Mouse (Mus musculus) heart, embryonic 14.5 days (tissue): Measurements from ENCODE around the gene Bysl. TPM values are rescaled to one million over a fixed set of nuclear protein-coding genes. Genes with fewer than 3 reads are reported as not detected.
A peak's percentile ranks its signal among the peaks of the same experiment; 100 is the strongest.

Experiments used
- ATAC-seq: fragments of 200-750 bp; cut with Nextera tagmentation; 2 replicates; pipeline ENCODE4 v1.8.0; 2017; ENCODE audit warnings: low read depth, moderate TSS enrichment; ENCODE audit not compliant: insufficient number of reproducible peaks, insufficient read depth, low FRiP score
- H3K27ac ChIP-seq, 2 experiments: fragments of 200-500 bp in 1 of 2; fragments of 300-500 bp in 1 of 2; sonication (generic) in 1 of 2; replicated peaks in 1 of 2; 2 replicates each; pipeline ENCODE4 v1.5.1; 2012 to 2014; ENCODE audit warnings: low read depth in 2 of 2, low read length in 2 of 2, control low read depth in 1 of 2, mild to moderate bottlenecking in 1 of 2, mixed read lengths in 1 of 2; ENCODE audit not compliant: control insufficient read depth in 1 of 2, insufficient read depth in 1 of 2
- H3K27me3 ChIP-seq: fragments of 300-500 bp; sonication (generic); 2 replicates; pipeline ENCODE4 v1.6.1; 2014; ENCODE audit warnings: mild to moderate bottlenecking, low read length, control low read depth; ENCODE audit not compliant: control insufficient read depth, insufficient read depth
- H3K36me3 ChIP-seq: fragments of 300-500 bp; sonication (generic); 2 replicates; pipeline ENCODE4 v1.6.1; 2014; ENCODE audit warnings: mild to moderate bottlenecking, control low read depth, low read length, mixed read lengths; ENCODE audit not compliant: control insufficient read depth, insufficient read depth
- H3K4me1 ChIP-seq, 2 experiments: fragments of 200-500 bp in 1 of 2; fragments of 300-500 bp in 1 of 2; sonication (generic) in 1 of 2; 2 replicates each; pipeline ENCODE4 v1.6.1; 2012 to 2014; ENCODE audit warnings: low read length in 2 of 2, control low read depth in 1 of 2, mixed read lengths in 1 of 2; ENCODE audit not compliant: control insufficient read depth in 2 of 2, insufficient read depth in 2 of 2
- H3K4me2 ChIP-seq: fragments of 300-500 bp; sonication (generic); 2 replicates; pipeline ENCODE4 v1.6.1; 2014; ENCODE audit warnings: mild to moderate bottlenecking, low read length
- H3K4me3 ChIP-seq, 2 experiments: fragments of 200-500 bp in 1 of 2; fragments of 300-500 bp in 1 of 2; sonication (generic) in 1 of 2; 2 replicates each; pipeline ENCODE4 v1.5.1; 2012 to 2014; ENCODE audit warnings: low read length in 2 of 2, mild to moderate bottlenecking in 2 of 2, control low read depth in 1 of 2, low read depth in 1 of 2, moderate library complexity in 1 of 2; ENCODE audit not compliant: control insufficient read depth in 1 of 2, insufficient read depth in 1 of 2
- H3K9ac ChIP-seq: fragments of 300-500 bp; sonication (generic); 2 replicates; pipeline ENCODE4 v1.6.1; 2014; ENCODE audit warnings: mild to moderate bottlenecking, low read length
- H3K9me3 ChIP-seq: fragments of 300-500 bp; sonication (generic); 2 replicates; pipeline ENCODE4 v1.6.1; 2016; ENCODE audit warnings: low read length, control low read depth; ENCODE audit not compliant: control insufficient read depth
- WGBS: fragments of 180-500 bp; shearing (Covaris S2); extraction: QIAGEN DNeasy Blood & Tissue Kit; methylation state at CpG from one replicate; pipeline ENCODE4 v1.1.7; 2014; 5-methylcytosine and 5-hydroxymethylcytosine counted together
- polyA plus RNA-seq: library from polyadenylated mRNA; unstranded; fragments of >200 nt; fragmentation: Nextera tagmentation; extraction: Ambion mirVana; gene quantifications from 2 replicates; pipeline ENCODE4 v1.2.1, GENCODE M21; 2014

Bysl gene
- polyA plus RNA-seq, 1 experiment from 2014 or later, result 18.7 TPM

GRCm38 (mm10) chr17:47617605-47618307, 6.5 kb upstream of the Bysl start:
- Histone ChIP-seq H3K4me2 (no peak overlapping the region), H3K27ac (no peak overlapping the region), H3K4me1 (peaks cover under 1 to 3% of the 10 kb centered on the region in 2 experiments; a peak in 2 of 4 replicates), H3K27me3 (no peaks in the 10 kb centered on the region), H3K4me3 (no peak overlapping the region), H3K36me3 (peaks cover 96% of the 10 kb centered on the region), H3K9me3 (no peaks in the 10 kb centered on the region), H3K9ac (no peak overlapping the region)
- 87% methylated on average over 9 of the region's 9 CpGs for WGBS
- no peak for ATAC-seq

DNA sequence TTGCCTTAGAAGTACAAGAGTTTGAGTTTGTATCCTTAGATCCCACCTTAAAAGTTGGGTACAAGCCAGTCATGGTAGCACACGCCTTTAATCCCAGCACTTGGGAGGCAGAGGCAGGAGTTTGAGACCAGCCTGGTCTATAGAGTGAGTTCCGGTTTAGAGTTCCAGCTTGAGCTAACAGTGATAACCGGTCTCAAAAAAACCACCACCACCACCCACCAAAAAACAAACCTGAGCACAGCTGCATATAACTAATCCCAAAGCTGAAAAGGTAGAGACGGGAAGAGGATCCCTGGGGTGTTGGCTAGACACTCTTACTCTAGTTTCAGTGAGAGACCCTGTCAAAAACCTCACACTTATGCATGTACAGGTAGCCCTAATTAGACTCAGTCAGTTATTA, 5.4 kb upstream of the Bysl start:
- H3K36me3 ChIP-seq, result peaks cover 87% of the 10 kb centered on the region
- H3K27me3 ChIP-seq, result no peaks in the 10 kb centered on the region
- H3K9me3 ChIP-seq, result no peaks in the 10 kb centered on the region
- no peak for ATAC-seq
- H3K27ac ChIP-seq, result no peak overlapping the region
- H3K4me2 ChIP-seq, result no peak overlapping the region
- H3K9ac ChIP-seq, result no peak overlapping the region
- peaks cover 6 to 12% of the 10 kb centered on the region in 2 experiments; a peak in 3 of 4 replicates for H3K4me1 ChIP-seq
- 88% methylated on average over 4 of the region's 4 CpGs for WGBS
- H3K4me3 ChIP-seq, result no peak overlapping the region

- Histone ChIP-seq H3K9me3 (no peaks in the 10 kb centered on the region), H3K36me3 (peaks cover 82% of the 10 kb centered on the region), H3K27ac (no peak overlapping the region), H3K4me3 (no peak overlapping the region), H3K9ac (no peak overlapping the region), H3K4me1 (peaks cover 6 to 12% of the 10 kb centered on the region in 2 experiments; a peak in 3 of 4 replicates), H3K27me3 (no peaks in the 10 kb centered on the region), H3K4me2 (no peak overlapping the region)
- no peak for ATAC-seq
- 92% methylated on average over 8 of the region's 8 CpGs for WGBS
Observed at GRCm38 (mm10) chr17:47616119-47616518, 4.8 kb upstream of the Bysl start.

DNA sequence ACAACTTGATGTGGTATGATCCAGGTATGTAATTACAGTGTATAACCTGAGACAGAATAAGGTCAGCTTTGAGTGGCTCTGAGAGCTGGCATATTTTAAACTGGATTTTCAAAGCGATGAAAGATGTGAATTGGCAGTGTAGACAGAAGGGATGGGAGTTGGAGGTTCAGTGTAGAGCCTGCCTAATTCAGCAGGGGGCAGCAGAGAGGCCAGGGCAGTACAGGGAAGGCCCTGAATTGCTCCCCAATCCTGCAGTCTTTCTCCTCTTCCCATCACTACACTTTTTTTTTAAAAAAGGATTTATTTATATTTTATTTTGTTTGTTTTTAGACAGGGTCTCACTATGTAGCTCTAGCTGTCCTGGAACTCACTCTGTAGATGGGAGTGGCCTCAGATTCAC, 2.7 kb upstream of the Bysl start:
- Histone ChIP-seq H3K36me3 (peaks cover 65% of the 10 kb centered on the region), H3K9ac (no peak overlapping the region), H3K9me3 (no peaks in the 10 kb centered on the region), H3K4me1 (peaks cover 6 to 23% of the 10 kb centered on the region in 2 experiments; a peak in 3 of 4 replicates), H3K27ac (no peak overlapping the region), H3K27me3 (no peaks in the 10 kb centered on the region), H3K4me2 (no peak overlapping the region), H3K4me3 (no peak overlapping the region)
- no peak for ATAC-seq
- 79% methylated on average over 1 of the region's 1 CpGs for WGBS

DNA sequence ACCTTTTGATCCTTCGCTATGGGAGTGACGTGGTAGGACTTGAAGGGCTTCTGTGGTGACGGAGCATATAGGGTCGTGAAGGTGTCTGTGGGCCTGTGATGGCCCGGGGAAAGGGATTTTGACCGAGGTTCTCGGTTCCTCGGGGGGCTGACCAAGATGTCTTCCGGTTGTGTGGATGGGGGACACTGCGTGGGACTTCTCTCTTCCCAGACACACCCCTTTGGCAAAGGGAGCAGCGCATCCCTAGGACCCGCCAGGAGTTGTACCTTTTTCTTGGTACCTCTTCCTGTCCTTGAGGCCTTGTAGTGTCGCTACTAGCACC, 330 bp upstream of the Bysl start:
- Histone ChIP-seq H3K27me3 (no peaks in the 10 kb centered on the region), H3K36me3 (peaks cover 64% of the 10 kb centered on the region), H3K9ac (peak overlapping the region; percentile 85), H3K4me2 (peak overlapping the region; percentile 90), H3K9me3 (no peaks in the 10 kb centered on the region), H3K4me3 (peak overlapping the region; percentile 74 to 91), H3K27ac (peak overlapping the region; percentile 24 to 80; a peak in 3 of 4 replicates), H3K4me1 (peaks cover 6 to 23% of the 10 kb centered on the region in 2 experiments; a peak in 3 of 4 replicates)
- no peak for ATAC-seq
- whole genome bisulfite sequencing, result under 1% methylated on average over 13 of the region's 13 CpGs

DNA sequence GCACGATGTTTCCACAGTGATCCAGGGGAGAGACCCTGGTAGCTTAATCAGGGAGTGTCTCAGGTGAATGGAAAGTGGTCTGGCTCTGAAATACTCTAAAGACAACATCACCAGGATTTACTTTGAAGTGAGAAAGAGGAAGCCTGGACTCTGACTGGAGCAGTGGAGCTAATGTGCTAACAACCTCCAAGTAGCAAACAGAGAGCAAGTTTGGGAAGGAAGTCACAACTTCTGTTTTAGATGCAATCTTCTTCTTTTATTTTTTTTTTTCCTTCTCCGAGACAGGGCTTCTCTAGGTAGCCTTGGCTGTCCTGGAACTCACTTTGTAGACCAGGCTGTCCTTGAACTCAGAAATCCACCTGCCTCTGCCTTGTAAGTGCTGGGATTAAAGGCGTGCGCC, 2.1 kb downstream of the Bysl start:
- Histone ChIP-seq H3K36me3 (peaks cover 64% of the 10 kb centered on the region), H3K27me3 (no peaks in the 10 kb centered on the region)
- 86% methylated on average over 4 of the region's 4 CpGs for WGBS

DNA sequence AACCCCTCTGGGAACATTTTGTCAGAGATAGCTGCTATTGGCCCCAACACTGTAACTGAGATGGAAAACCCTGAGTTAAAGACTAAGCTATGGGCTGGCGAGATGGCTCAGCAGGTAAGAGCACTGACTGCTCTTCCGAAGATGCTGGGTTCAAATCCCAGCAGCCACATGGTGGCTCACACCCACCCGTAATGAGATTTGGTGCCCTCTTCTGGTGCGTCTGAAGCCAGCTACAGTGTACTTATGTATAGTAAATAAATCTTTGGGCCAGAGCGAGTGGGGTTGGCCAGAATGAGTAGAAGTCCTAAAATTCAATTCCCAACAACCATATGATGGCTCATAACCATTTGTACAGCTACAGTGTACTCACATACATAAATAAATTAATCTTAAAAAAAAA, 5.1 kb downstream of the Bysl start:
- Histone ChIP-seq H3K9ac (no peak overlapping the region), H3K4me3 (no peak overlapping the region), H3K4me1 (peaks cover 0 to 11% of the 10 kb centered on the region in 2 experiments; a peak in 2 of 4 replicates), H3K4me2 (no peak overlapping the region), H3K27me3 (no peaks in the 10 kb centered on the region), H3K36me3 (peaks cover 74% of the 10 kb centered on the region), H3K27ac (no peak overlapping the region), H3K9me3 (no peaks in the 10 kb centered on the region)
- ATAC-seq, result no peak
- WGBS, result 76% methylated on average over 5 of the region's 5 CpGs

More for the DNA sequence above, 2.1 kb downstream of the Bysl start:
- Histone ChIP-seq H3K9ac (no peak overlapping the region), H3K4me2 (no peak overlapping the region), H3K9me3 (no peaks in the 10 kb centered on the region), H3K27ac (no peak overlapping the region), H3K4me3 (no peak overlapping the region), H3K4me1 (peaks cover 6 to 23% of the 10 kb centered on the region in 2 experiments; a peak in 3 of 4 replicates)
- ATAC-seq, result no peak

DNA sequence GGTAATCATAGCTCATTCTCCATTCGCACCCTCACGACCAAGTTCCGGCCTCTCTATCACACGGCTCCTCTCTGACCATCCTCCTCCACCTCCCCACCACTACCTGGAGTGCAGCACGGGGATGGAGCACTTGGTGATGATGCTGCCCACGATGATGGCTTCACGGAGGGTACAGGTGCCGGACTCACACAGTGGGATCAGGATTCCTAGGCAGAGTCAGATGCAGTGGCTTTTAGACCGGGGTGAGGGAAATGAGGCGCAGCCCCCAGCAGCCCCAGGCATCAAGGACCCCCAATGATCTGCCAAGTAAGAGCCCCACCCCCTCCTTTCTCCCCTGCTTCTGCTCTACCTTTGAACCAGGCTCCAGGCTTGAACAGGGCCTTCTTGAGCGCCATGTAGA, 9.0 kb downstream of the Bysl start:
- WGBS, result 91% methylated on average over 11 of the region's 11 CpGs
- Histone ChIP-seq H3K4me1 (peaks cover 7 to 13% of the 10 kb centered on the region in 2 experiments), H3K36me3 (peaks cover 96% of the 10 kb centered on the region), H3K27ac (no peak overlapping the region), H3K4me3 (no peak overlapping the region), H3K9ac (no peak overlapping the region), H3K9me3 (no peaks in the 10 kb centered on the region), H3K27me3 (no peaks in the 10 kb centered on the region), H3K4me2 (no peak overlapping the region)
- no peak for ATAC-seq
